Mouse (Mus musculus) liver, adult 2 months (tissue): ENCODE data around the gene Dbnl. TPM values are rescaled to one million over a fixed set of nuclear protein-coding genes. Genes with fewer than 3 reads are reported as not detected.

Experiments
- DNase-seq: peaks from one replicate; pipeline ENCODE4 v3.0.0-alpha.2; 2011; ENCODE audit warnings: low read depth, low spot score; ENCODE audit errors: extremely low read depth
- H3K27ac ChIP-seq: fragments of 200-500 bp; replicated peaks from 2 replicates; pipeline ENCODE4 v1.5.1; 2012; ENCODE audit warnings: low read depth, mild to moderate bottlenecking, control low read depth, inconsistent platforms, low read length; ENCODE audit not compliant: insufficient read depth
- H3K27me3 ChIP-seq: fragments of 200-500 bp; 2 replicates; pipeline ENCODE4 v1.6.1; 2012; ENCODE audit warnings: mild to moderate bottlenecking, moderate library complexity, low read length, inconsistent platforms; ENCODE audit not compliant: control insufficient read depth, insufficient read depth
- H3K36me3 ChIP-seq: fragments of 200-500 bp; 2 replicates; pipeline ENCODE4 v1.6.1; 2012; ENCODE audit warnings: low read length, inconsistent platforms; ENCODE audit not compliant: control insufficient read depth, insufficient read depth
- H3K4me1 ChIP-seq: fragments of 200-500 bp; 2 replicates; pipeline ENCODE4 v1.6.1; 2011; ENCODE audit warnings: low read length; ENCODE audit not compliant: control insufficient read depth, insufficient read depth
- H3K4me3 ChIP-seq: fragments of 200-500 bp; 2 replicates; pipeline ENCODE4 v1.5.1; 2011; ENCODE audit warnings: low read depth, mild to moderate bottlenecking, control low read depth, low read length, moderate library complexity; ENCODE audit not compliant: insufficient read depth
- H3K79me2 ChIP-seq: fragments of 200-500 bp; 2 replicates; pipeline ENCODE4 v1.6.1; 2012; ENCODE audit warnings: inconsistent platforms, mild to moderate bottlenecking, low read length, moderate library complexity; ENCODE audit not compliant: control insufficient read depth, insufficient read depth
- H3K9ac ChIP-seq: fragments of 200-500 bp; 2 replicates; pipeline ENCODE4 v1.6.1; 2012; ENCODE audit warnings: low read depth, mild to moderate bottlenecking, control low read depth, inconsistent platforms, low read length
- CTCF ChIP-seq: fragments of 200-500 bp; IDR thresholded peaks from 2 replicates; pipeline ENCODE4 v1.5.1; 2011; ENCODE audit warnings: low read depth, low read length, control low read depth
- POLR2A ChIP-seq: fragments of 200-500 bp; IDR thresholded peaks from 2 replicates; pipeline ENCODE4 v1.6.1; 2011; ENCODE audit warnings: low read length, control low read depth; ENCODE audit not compliant: insufficient read depth; ENCODE audit errors: extremely low read depth
- WGBS: fragments of 180-500 bp; shearing (Covaris S2); methylation state at CpG from one replicate; pipeline ENCODE4 v1.1.7; 2018; 5-methylcytosine and 5-hydroxymethylcytosine counted together
- polyA plus RNA-seq: library from polyadenylated mRNA; depleted of rRNA; stranded (reverse); fragments of >200 nt; gene quantifications from 2 replicates; pipeline ENCODE4 v1.2.3, GENCODE M21; 2012
- total RNA-seq: library from RNA; depleted of rRNA; stranded (reverse); fragments of >200 nt; gene quantifications from 2 replicates; pipeline ENCODE4 v1.2.3, GENCODE M21; 2014

Dbnl gene
- total and polyA plus RNA-seq, 2 experiments: 17.0 to 27.1 TPM

GRCm38 (mm10) chr11:5797371-5797770, 9.1 kb downstream of the Dbnl start:
- Histone ChIP-seq H3K27ac (no peak overlapping the region), H3K4me3 (no peak overlapping the region), H3K27me3 (no peaks in the 10 kb centered on the region), H3K79me2 (no peaks in the 10 kb centered on the region), H3K9ac (no peak overlapping the region), H3K4me1 (no peaks in the 10 kb centered on the region), H3K36me3 (peaks cover 24% of the 10 kb centered on the region; the same call in 1 of the 2 replicates)
- no peak for DNase-seq
- TF ChIP-seq POLR2A (no peak), CTCF (no peak)
- 83% methylated on average over 11 of the region's 11 CpGs for WGBS

GRCm38 (mm10) chr11:5797928-5798327, 9.6 kb downstream of the Dbnl start:
- no peak for DNase-seq
- Histone ChIP-seq H3K4me1 (no peaks in the 10 kb centered on the region), H3K36me3 (peaks cover 20% of the 10 kb centered on the region; the same call in 1 of the 2 replicates), H3K4me3 (no peak overlapping the region), H3K9ac (no peak overlapping the region), H3K79me2 (no peaks in the 10 kb centered on the region), H3K27me3 (no peaks in the 10 kb centered on the region), H3K27ac (no peak overlapping the region)
- 94% methylated on average over 5 of the region's 5 CpGs for WGBS
- no peak for TF ChIP-seq CTCF
- TF ChIP-seq POLR2A: no peak

GRCm38 (mm10) chr11:5799621-5800490, 11.6 kb downstream of the Dbnl start:
- DNase-seq: no peak
- no peaks in the 10 kb centered on the region for H3K27me3 ChIP-seq
- peaks cover 18% of the 10 kb centered on the region; the same call in 1 of the 2 replicates for H3K36me3 ChIP-seq
- no peak overlapping the region for H3K27ac ChIP-seq
- no peaks in the 10 kb centered on the region for H3K79me2 ChIP-seq
- WGBS: 82% methylated on average over 17 of the region's 17 CpGs
- TF ChIP-seq CTCF: no peak
- no peak for TF ChIP-seq POLR2A
- no peak overlapping the region for H3K4me3 ChIP-seq
- no peak overlapping the region for H3K9ac ChIP-seq
- H3K4me1 ChIP-seq: no peaks in the 10 kb centered on the region

GRCm38 (mm10) chr11:5801511-5801910, 13.2 kb downstream of the Dbnl start:
- no peak for TF ChIP-seq CTCF
- no peaks in the 10 kb centered on the region for H3K4me1 ChIP-seq
- no peak overlapping the region for H3K4me3 ChIP-seq
- H3K9ac ChIP-seq: no peak overlapping the region
- peaks cover 11% of the 10 kb centered on the region; the same call in 1 of the 2 replicates for H3K36me3 ChIP-seq
- WGBS: 98% methylated on average over 16 of the region's 16 CpGs
- DNase-seq: no peak
- H3K79me2 ChIP-seq: no peaks in the 10 kb centered on the region
- H3K27me3 ChIP-seq: no peaks in the 10 kb centered on the region
- H3K27ac ChIP-seq: no peak overlapping the region

GRCm38 (mm10) chr11:5802005-5802404, 13.7 kb downstream of the Dbnl start:
- Histone ChIP-seq H3K9ac (no peak overlapping the region), H3K27ac (no peak overlapping the region), H3K36me3 (peaks cover 8% of the 10 kb centered on the region; the same call in 1 of the 2 replicates), H3K4me3 (no peak overlapping the region), H3K27me3 (no peaks in the 10 kb centered on the region), H3K79me2 (no peaks in the 10 kb centered on the region), H3K4me1 (no peaks in the 10 kb centered on the region)
- DNase-seq: no peak
- WGBS: 50% methylated on average over 12 of the region's 12 CpGs
- TF ChIP-seq POLR2A: no peak
- no peak for TF ChIP-seq CTCF

- Histone ChIP-seq H3K27me3 (no peaks in the 10 kb centered on the region), H3K36me3 (peaks cover 5% of the 10 kb centered on the region; the same call in 1 of the 2 replicates), H3K4me3 (no peak overlapping the region), H3K4me1 (no peaks in the 10 kb centered on the region), H3K9ac (no peak overlapping the region), H3K79me2 (no peaks in the 10 kb centered on the region), H3K27ac (no peak overlapping the region)
- 56% methylated on average over 8 of the region's 8 CpGs for WGBS
- TF ChIP-seq CTCF (no peak), POLR2A (no peak)
- peak; percentile 24 for DNase-seq
These were observed 14.3 kb downstream of the Dbnl start for GRCm38 (mm10) chr11:5802457-5803217.
